Mouse (Mus musculus) olfactory bulb, adult 2 months (tissue): Measurements from ENCODE around the gene Has1. TPM values are rescaled to one million over a fixed set of nuclear protein-coding genes. Genes with fewer than 3 reads are reported as not detected.

ENCODE experiments used
- H3K27ac ChIP-seq: fragments of 200-500 bp; 2 replicates; pipeline ENCODE4 v1.5.1; 2012; ENCODE audit warnings: low read depth, low read length; ENCODE audit not compliant: insufficient read depth
- H3K4me1 ChIP-seq: fragments of 200-500 bp; 2 replicates; pipeline ENCODE4 v1.6.1; 2012; ENCODE audit warnings: low read length; ENCODE audit not compliant: control insufficient read depth, insufficient read depth
- H3K4me3 ChIP-seq: fragments of 200-500 bp; 2 replicates; pipeline ENCODE4 v1.5.1; 2012; ENCODE audit warnings: mild to moderate bottlenecking, low read depth, low read length, moderate library complexity; ENCODE audit not compliant: insufficient read depth
- CTCF ChIP-seq: fragments of 200-500 bp; IDR thresholded peaks from 2 replicates; pipeline ENCODE4 v1.5.1; 2012; ENCODE audit warnings: low read depth, mild to moderate bottlenecking, low read length, moderate library complexity; ENCODE audit not compliant: insufficient read depth
- POLR2A ChIP-seq: fragments of 200-500 bp; IDR thresholded peaks from 2 replicates; pipeline ENCODE4 v1.6.1; 2012; ENCODE audit warnings: mild to moderate bottlenecking, low read depth, low read length, moderate library complexity; ENCODE audit not compliant: insufficient read depth
- WGBS: fragments of 180-500 bp; shearing (Covaris S2); methylation state at CpG from one replicate; pipeline ENCODE4 v1.1.7; 2018; 5-methylcytosine and 5-hydroxymethylcytosine counted together
- polyA plus RNA-seq: library from polyadenylated mRNA; stranded (reverse); fragments of >200 nt; gene quantifications from 2 replicates; pipeline ENCODE4 v1.2.4, GENCODE M21; 2012; ENCODE audit warnings: low replicate concordance; ENCODE audit not compliant: missing spikeins, insufficient read depth, insufficient read length

Gene Has1
- not detected in 2 replicates for polyA plus RNA-seq

- 56% methylated on average over 8 of the region's 8 CpGs for WGBS
- TF ChIP-seq CTCF (no peak), POLR2A (no peak)
- Histone ChIP-seq H3K27ac (no peak within 1 kb of the TSS), H3K4me3 (no peak within 1 kb of the TSS), H3K4me1 (no peaks in the 10 kb centered on the region; the same call in 1 of the 2 replicates)
These were observed at the start of gene Has1 for GRCm38 (mm10) chr17:17855064-17855838. Gene Has1, minus strand, starts transcription at chr17:17855205.

GRCm38 (mm10) chr17:17900768-17901167 is 45.8 kb upstream of the Has1 start:
- Histone ChIP-seq H3K4me3 (no peak overlapping the region), H3K27ac (no peak overlapping the region), H3K4me1 (no peaks in the 10 kb centered on the region)
- 95% methylated on average over 1 of the region's 1 CpGs for WGBS
- TF ChIP-seq POLR2A = no peak
- TF ChIP-seq CTCF = no peak

GRCm38 (mm10) chr17:17899268-17899667 is 44.3 kb upstream of the Has1 start:
- no peak overlapping the region for H3K4me3 ChIP-seq
- TF ChIP-seq POLR2A (no peak), CTCF (no peak)
- WGBS = 79% methylated on average over 2 of the region's 2 CpGs
- no peaks in the 10 kb centered on the region for H3K4me1 ChIP-seq
- no peak overlapping the region for H3K27ac ChIP-seq

GRCm38 (mm10) chr17:17896039-17896438 is 41.0 kb upstream of the Has1 start:
- Histone ChIP-seq H3K4me1 (no peaks in the 10 kb centered on the region), H3K4me3 (no peak overlapping the region), H3K27ac (no peak overlapping the region)
- WGBS = 1% methylated on average over 4 of the region's 4 CpGs
- no peak for TF ChIP-seq CTCF
- no peak for TF ChIP-seq POLR2A

GRCm38 (mm10) chr17:17889732-17890425 is 34.9 kb upstream of the Has1 start:
- no peak overlapping the region for H3K27ac ChIP-seq
- H3K4me1 ChIP-seq = no peaks in the 10 kb centered on the region
- H3K4me3 ChIP-seq = no peak overlapping the region
- no peak for TF ChIP-seq POLR2A
- no peak for TF ChIP-seq CTCF
- WGBS = 83% methylated on average over 2 of the region's 2 CpGs

GRCm38 (mm10) chr17:17887774-17888248 is 32.8 kb upstream of the Has1 start, which contains the start of the genes Fpr2 and Fpr3:
Gene Fpr2, plus strand, starts transcription at chr17:17887824.
Gene Fpr3, plus strand, starts transcription at chr17:17887852.
- Histone ChIP-seq H3K4me1 (no peaks in the 10 kb centered on the region), H3K27ac (no peak within 1 kb of the TSS), H3K4me3 (no peak within 1 kb of the TSS)
- WGBS = 50% methylated on average over 1 of the region's 1 CpGs
- TF ChIP-seq CTCF = no peak
- no peak for TF ChIP-seq POLR2A

- Histone ChIP-seq H3K27ac (no peak within 1 kb of the TSS), H3K4me1 (no peaks in the 10 kb centered on the region), H3K4me3 (no peak within 1 kb of the TSS)
- TF ChIP-seq POLR2A = no peak
- TF ChIP-seq CTCF = no peak
- 62% methylated on average over 1 of the region's 1 CpGs for WGBS
These were observed 28.8 kb upstream of the Has1 start, which contains the start of gene Fpr1 for GRCm38 (mm10) chr17:17883840-17884239. Gene Fpr1, minus strand, starts transcription at chr17:17883940.

- Histone ChIP-seq H3K4me1 (no peaks in the 10 kb centered on the region), H3K27ac (no peak overlapping the region), H3K4me3 (no peak overlapping the region)
- 85% methylated on average over 3 of the region's 3 CpGs for WGBS
- TF ChIP-seq CTCF = no peak
- no peak for TF ChIP-seq POLR2A
These were observed 27.7 kb upstream of the Has1 start for GRCm38 (mm10) chr17:17882672-17883071.

GRCm38 (mm10) chr17:17879347-17879746 is 24.3 kb upstream of the Has1 start:
- WGBS = 83% methylated on average over 1 of the region's 1 CpGs
- Histone ChIP-seq H3K4me1 (no peaks in the 10 kb centered on the region), H3K4me3 (no peak overlapping the region), H3K27ac (no peak overlapping the region)
- TF ChIP-seq POLR2A = no peak
- no peak for TF ChIP-seq CTCF
